Mouse (Mus musculus) neural tube, embryonic 10.5 days (tissue): ENCODE results near the gene Ssbp3.

Source experiments
- DNase-seq: peaks from one replicate; pipeline ENCODE4 v3.0.0-alpha.2; 2017; ENCODE audit warnings: low spot score; ENCODE audit errors: extremely low spot score

The Ssbp3 gene

DNA sequence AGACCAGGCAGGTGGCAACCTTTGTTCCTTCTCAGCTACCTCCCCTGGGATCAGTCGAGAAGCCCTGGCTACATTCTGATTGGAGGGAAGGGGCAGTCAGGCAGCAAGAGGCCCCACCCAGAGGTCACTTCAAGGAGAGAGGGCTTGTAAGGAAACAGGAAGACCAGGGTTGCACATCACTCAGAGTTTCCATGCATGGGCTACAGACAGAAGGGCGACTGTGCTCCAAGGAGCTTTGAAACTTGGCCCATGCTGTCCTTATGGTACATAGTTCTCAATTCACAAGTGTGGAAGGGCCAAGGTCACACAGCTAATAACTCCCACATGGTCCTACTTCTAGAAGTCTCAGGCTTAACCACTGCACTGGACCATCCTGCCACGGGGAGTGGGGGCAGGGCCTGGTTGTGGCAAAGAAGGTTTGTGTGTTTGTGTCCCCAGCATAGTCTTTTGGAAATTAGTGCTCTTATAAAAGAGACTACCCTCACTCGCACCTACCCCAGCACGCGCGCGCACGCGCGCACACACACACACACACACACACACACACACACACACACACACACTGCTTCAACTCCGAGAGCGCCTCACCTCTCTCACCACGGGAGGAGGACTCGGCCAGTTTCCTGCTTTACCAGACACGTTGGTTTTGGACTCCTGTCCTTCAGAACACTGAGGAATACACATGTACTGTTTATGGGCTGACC lies 184.1 kb downstream of the Ssbp3 start:
- DNase-seq: peak; percentile 33

DNA sequence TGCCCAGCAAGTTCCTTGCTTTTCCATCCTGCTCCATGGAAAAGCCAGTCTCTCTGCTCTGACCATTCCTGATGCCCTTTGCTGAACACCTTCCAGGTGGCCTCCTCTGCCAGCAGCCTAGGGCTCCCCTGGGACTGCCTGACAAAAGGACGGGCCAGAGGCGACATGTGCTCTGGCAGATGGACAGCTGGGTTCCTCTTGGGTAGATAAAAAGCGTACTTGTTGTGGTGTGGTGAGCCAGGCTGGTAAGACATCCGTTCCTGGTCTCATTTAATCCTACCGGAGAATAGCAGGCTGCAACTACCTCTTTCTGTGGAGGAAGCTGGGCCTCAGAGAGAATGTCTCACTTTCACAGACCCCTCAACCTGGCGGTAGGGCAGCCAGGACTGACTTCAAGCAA lies 185.5 kb downstream of the Ssbp3 start:
- DNase-seq: no peak

GRCm38 (mm10) chr4:107096841-107097373 lies 186.4 kb downstream of the Ssbp3 start, which contains the start of gene Cdcp2:
TSS of gene Cdcp2 (plus strand) at chr4:107096891.
- no peak for DNase-seq

- no peak for DNase-seq
These were observed 187.4 kb downstream of the Ssbp3 start for GRCm38 (mm10) chr4:107097871-107098270.

DNA sequence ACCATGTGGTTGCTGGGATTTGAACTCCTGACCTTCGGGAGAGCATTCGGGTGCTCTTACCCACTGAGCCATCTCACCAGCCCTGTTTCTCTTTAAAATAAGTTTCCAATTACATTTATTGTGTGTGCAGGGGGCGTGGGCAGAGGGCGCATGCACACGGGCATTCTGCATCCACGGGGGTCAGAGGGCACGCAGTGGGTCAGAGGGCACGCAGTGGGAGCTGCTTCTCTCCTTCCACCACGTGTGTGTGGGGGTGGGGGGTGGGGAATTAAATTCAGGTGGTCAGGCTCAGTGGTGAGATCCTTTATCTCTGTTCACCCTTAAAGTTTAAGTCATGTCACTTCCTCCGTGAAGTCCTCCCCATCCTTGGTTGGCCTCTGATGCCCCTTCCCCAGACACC lies 187.9 kb downstream of the Ssbp3 start:
- DNase-seq: no peak

GRCm38 (mm10) chr4:107098791-107099525 lies 188.5 kb downstream of the Ssbp3 start:
- DNase-seq: no peak
